Mouse (Mus musculus): ENCODE data around the gene Cfap77. TPM values are rescaled to one million over a fixed set of nuclear protein-coding genes. Genes with fewer than 3 reads are reported as not detected.

Cfap77 gene
- polyA plus RNA-seq, 1 experiment from 2014 or later = 0.13 TPM

- Histone ChIP-seq H3K4me2 (no peak overlapping the region), H3K9ac (no peak overlapping the region), H3K4me3 (replicated peaks) (no peak overlapping the region), H3K4me1 (replicated peaks) (peaks cover 11% of the 10 kb centered on the region), H3K9me3 (replicated peaks) (no peaks in the 10 kb centered on the region), H3K27me3 (no peaks in the 10 kb centered on the region), H3K27ac (no peak overlapping the region), H3K36me3 (no peaks in the 10 kb centered on the region)
- ATAC-seq (ENCODE audit: low read depth) = no peak
- WGBS (ENCODE audit: insufficient replicate concordance) = 68% methylated on average over 17 of the region's 17 CpGs
- no peak for DNase-seq
Measured at GRCm38 (mm10) chr2:29021025-29021424, 33.8 kb downstream of the Cfap77 start.

- no peak overlapping the region for H3K4me2 ChIP-seq
- H3K36me3 ChIP-seq = no peaks in the 10 kb centered on the region
- DNase-seq (no peak), ATAC-seq (ENCODE audit: low read depth) (peak; percentile 54)
- H3K27ac ChIP-seq = no peak overlapping the region
- H3K9me3 ChIP-seq (replicated peaks) = no peaks in the 10 kb centered on the region
- WGBS (ENCODE audit: insufficient replicate concordance) = 18% methylated on average over 5 of the region's 5 CpGs
- H3K27me3 ChIP-seq = no peaks in the 10 kb centered on the region
- H3K4me1 ChIP-seq (replicated peaks) = peaks cover 11% of the 10 kb centered on the region
- no peak overlapping the region for H3K9ac ChIP-seq
- H3K4me3 ChIP-seq (replicated peaks) = no peak overlapping the region
Measured at GRCm38 (mm10) chr2:29018680-29019079, 36.2 kb downstream of the Cfap77 start.

- Histone ChIP-seq H3K9me3 (replicated peaks) (no peaks in the 10 kb centered on the region), H3K36me3 (no peaks in the 10 kb centered on the region), H3K9ac (no peak overlapping the region), H3K27me3 (no peaks in the 10 kb centered on the region), H3K4me1 (replicated peaks) (peaks cover 11% of the 10 kb centered on the region), H3K4me3 (replicated peaks) (no peak overlapping the region), H3K27ac (no peak overlapping the region), H3K4me2 (no peak overlapping the region)
- ATAC-seq (ENCODE audit: low read depth) (no peak), DNase-seq (no peak)
- 55% methylated on average over 27 of the region's 27 CpGs for WGBS (ENCODE audit: insufficient replicate concordance)
Measured at GRCm38 (mm10) chr2:29016599-29017587, 38.0 kb downstream of the Cfap77 start.

- DNase-seq (no peak), ATAC-seq (ENCODE audit: low read depth) (no peak)
- Histone ChIP-seq H3K36me3 (no peaks in the 10 kb centered on the region), H3K4me1 (replicated peaks) (no peaks in the 10 kb centered on the region), H3K27ac (no peak overlapping the region), H3K9ac (no peak overlapping the region), H3K27me3 (peaks cover 7% of the 10 kb centered on the region; the same call in 1 of the 2 replicates), H3K9me3 (replicated peaks) (no peaks in the 10 kb centered on the region), H3K4me3 (replicated peaks) (no peak overlapping the region), H3K4me2 (no peak overlapping the region)
- 53% methylated on average over 5 of the region's 5 CpGs for WGBS (ENCODE audit: insufficient replicate concordance)
Measured at GRCm38 (mm10) chr2:29012523-29012922, 42.3 kb downstream of the Cfap77 start.

- Histone ChIP-seq H3K27me3 (peaks cover 7% of the 10 kb centered on the region; the same call in 1 of the 2 replicates), H3K4me1 (replicated peaks) (no peaks in the 10 kb centered on the region), H3K4me3 (replicated peaks) (no peak overlapping the region), H3K36me3 (no peaks in the 10 kb centered on the region), H3K9ac (no peak overlapping the region), H3K27ac (no peak overlapping the region), H3K9me3 (replicated peaks) (no peaks in the 10 kb centered on the region), H3K4me2 (no peak overlapping the region)
- ATAC-seq (ENCODE audit: low read depth) (0 out of 2 replicates have a peak, but pooled peaks have one; percentile 36), DNase-seq (no peak)
- WGBS (ENCODE audit: insufficient replicate concordance) = 61% methylated on average over 6 of the region's 6 CpGs
Measured at GRCm38 (mm10) chr2:29007656-29008055, 47.2 kb downstream of the Cfap77 start.

- H3K4me3 ChIP-seq (replicated peaks) = no peak overlapping the region
- 68% methylated on average over 13 of the region's 13 CpGs for WGBS (ENCODE audit: insufficient replicate concordance)
- H3K9me3 ChIP-seq (replicated peaks) = no peaks in the 10 kb centered on the region
- H3K4me1 ChIP-seq (replicated peaks) = no peaks in the 10 kb centered on the region
- no peak for ATAC-seq (ENCODE audit: low read depth)
- H3K27ac ChIP-seq = no peak overlapping the region
- no peaks in the 10 kb centered on the region for H3K36me3 ChIP-seq
- DNase-seq = no peak
- peaks cover 7% of the 10 kb centered on the region; the same call in 1 of the 2 replicates for H3K27me3 ChIP-seq
- no peak overlapping the region for H3K9ac ChIP-seq
- H3K4me2 ChIP-seq = no peak overlapping the region
Measured at GRCm38 (mm10) chr2:29006455-29007034, 48.3 kb downstream of the Cfap77 start.

- WGBS (ENCODE audit: insufficient replicate concordance) = 34% methylated on average over 9 of the region's 9 CpGs
- Histone ChIP-seq H3K4me3 (replicated peaks) (no peak overlapping the region), H3K4me2 (no peak overlapping the region), H3K27me3 (no peaks in the 10 kb centered on the region), H3K4me1 (replicated peaks) (no peaks in the 10 kb centered on the region), H3K36me3 (no peaks in the 10 kb centered on the region), H3K9me3 (replicated peaks) (no peaks in the 10 kb centered on the region), H3K9ac (no peak overlapping the region), H3K27ac (no peak overlapping the region)
- ATAC-seq (ENCODE audit: low read depth) (no peak), DNase-seq (no peak)
Measured at GRCm38 (mm10) chr2:29004037-29004436, 50.8 kb downstream of the Cfap77 start.

- DNase-seq = no peak
- 51% methylated on average over 5 of the region's 5 CpGs for WGBS (ENCODE audit: insufficient replicate concordance)
- no peak overlapping the region for H3K9ac ChIP-seq
Measured at GRCm38 (mm10) chr2:28998246-28998645, 56.6 kb downstream of the Cfap77 start.

GRCm38 (mm10) chr2:28997161-28997834, 57.6 kb downstream of the Cfap77 start:
- Histone ChIP-seq H3K27me3 (no peaks in the 10 kb centered on the region), H3K27ac (no peak overlapping the region), H3K36me3 (no peaks in the 10 kb centered on the region), H3K4me3 (replicated peaks) (no peak overlapping the region), H3K4me2 (no peak overlapping the region), H3K9me3 (replicated peaks) (no peaks in the 10 kb centered on the region), H3K9ac (no peak overlapping the region), H3K4me1 (replicated peaks) (no peaks in the 10 kb centered on the region)
- DNase-seq (no peak), ATAC-seq (ENCODE audit: low read depth) (no peak)
- 65% methylated on average over 14 of the region's 14 CpGs for WGBS (ENCODE audit: insufficient replicate concordance)

More at GRCm38 (mm10) chr2:28998246-28998645, 56.6 kb downstream of the Cfap77 start:
- ATAC-seq (ENCODE audit: low read depth) = no peak
- Histone ChIP-seq H3K9me3 (replicated peaks) (no peaks in the 10 kb centered on the region), H3K4me2 (no peak overlapping the region), H3K4me1 (replicated peaks) (no peaks in the 10 kb centered on the region), H3K36me3 (no peaks in the 10 kb centered on the region), H3K27ac (no peak overlapping the region), H3K27me3 (no peaks in the 10 kb centered on the region), H3K4me3 (replicated peaks) (no peak overlapping the region)

GRCm38 (mm10) chr2:28995436-28995835, 59.4 kb downstream of the Cfap77 start:
- Histone ChIP-seq H3K27me3 (no peaks in the 10 kb centered on the region), H3K4me1 (replicated peaks) (no peaks in the 10 kb centered on the region), H3K4me2 (no peak overlapping the region), H3K4me3 (replicated peaks) (no peak overlapping the region), H3K9me3 (replicated peaks) (no peaks in the 10 kb centered on the region), H3K36me3 (no peaks in the 10 kb centered on the region), H3K27ac (no peak overlapping the region), H3K9ac (no peak overlapping the region)
- 60% methylated on average over 3 of the region's 4 CpGs for WGBS (ENCODE audit: insufficient replicate concordance)
- DNase-seq (no peak), ATAC-seq (ENCODE audit: low read depth) (no peak)

- Histone ChIP-seq H3K9ac (no peak overlapping the region), H3K4me2 (no peak overlapping the region), H3K27me3 (no peaks in the 10 kb centered on the region), H3K36me3 (no peaks in the 10 kb centered on the region), H3K27ac (no peak overlapping the region), H3K4me3 (replicated peaks) (no peak overlapping the region), H3K9me3 (replicated peaks) (no peaks in the 10 kb centered on the region), H3K4me1 (replicated peaks) (no peaks in the 10 kb centered on the region)
- ATAC-seq (ENCODE audit: low read depth) (no peak), DNase-seq (no peak)
- WGBS (ENCODE audit: insufficient replicate concordance) = 52% methylated on average over 12 of the region's 12 CpGs
Measured at GRCm38 (mm10) chr2:28994014-28994413, 60.9 kb downstream of the Cfap77 start.

All from liver, embryonic 13.5 days (tissue).